Mouse (Mus musculus) lung, postnatal 0 days (tissue): ENCODE measurements at regions not wholly inside any gene's neighbourhood (a gene's known extent, or its start where the extent isn't known, plus 50 kb on each side); places are given as distances from the start of the nearest gene placed in this dataset.

ENCODE experiments used
- CTCF ChIP-seq: IDR thresholded peaks from 2 replicates; pipeline ENCODE4 v1.5.1; 2016; ENCODE audit warnings: antibody characterized with exemption, mild to moderate bottlenecking
- EP300 ChIP-seq: IDR thresholded peaks from 2 replicates; pipeline ENCODE4 v1.6.1; 2016; ENCODE audit warnings: antibody characterized with exemption, mild to moderate bottlenecking, control low read depth

- TF ChIP-seq CTCF (no peak), EP300 (no peak)
Measured at GRCm38 (mm10) chr19:26249751-26250150, 355.1 kb upstream of the Smarca2 start.
